Mouse (Mus musculus) hindbrain, postnatal 0 days (tissue): ENCODE measurements at regions not wholly inside any gene's neighbourhood (a gene's known extent, or its start where the extent isn't known, plus 50 kb on each side); places are given as distances from the start of the nearest gene placed in this dataset.

Experiments used
- ATAC-seq: fragments of 200-750 bp; cut with Nextera tagmentation; 2 replicates; pipeline ENCODE4 v1.8.0; 2017; ENCODE audit warnings: mild to moderate bottlenecking, moderate TSS enrichment, moderate library complexity
- DNase-seq: peaks from one replicate; pipeline ENCODE4 v3.0.0-alpha.2; 2015; ENCODE audit warnings: low spot score
- H3K27ac ChIP-seq: fragments of 300-500 bp; sonication (generic); 2 replicates; pipeline ENCODE4 v1.5.1; 2014; ENCODE audit warnings: mild to moderate bottlenecking
- H3K27me3 ChIP-seq: fragments of 300-500 bp; sonication (generic); 2 replicates; pipeline ENCODE4 v1.6.1; 2014; ENCODE audit warnings: low read length, mixed read lengths; ENCODE audit not compliant: insufficient read depth
- H3K36me3 ChIP-seq: fragments of 300-500 bp; sonication (generic); 2 replicates; pipeline ENCODE4 v1.6.1; 2014; ENCODE audit warnings: low read length, mixed read lengths; ENCODE audit not compliant: insufficient read depth
- H3K4me1 ChIP-seq: fragments of 300-500 bp; sonication (generic); 2 replicates; pipeline ENCODE4 v1.6.1; 2014; ENCODE audit warnings: antibody characterized with exemption, low read length, mixed read lengths; ENCODE audit not compliant: insufficient read depth
- H3K4me2 ChIP-seq: fragments of 300-500 bp; sonication (generic); 2 replicates; pipeline ENCODE4 v1.6.1; 2014; ENCODE audit warnings: low read depth, mild to moderate bottlenecking, low read length, moderate library complexity, mixed read lengths
- H3K4me3 ChIP-seq: fragments of 300-500 bp; sonication (generic); 2 replicates; pipeline ENCODE4 v1.5.1; 2014; ENCODE audit warnings: low read length
- H3K9ac ChIP-seq: fragments of 300-500 bp; sonication (generic); replicated peaks from 2 replicates; pipeline ENCODE4 v1.6.1; 2014; ENCODE audit warnings: mild to moderate bottlenecking, low read length, moderate library complexity, mixed read lengths
- H3K9me3 ChIP-seq: fragments of 300-500 bp; sonication (generic); 2 replicates; pipeline ENCODE4 v1.6.1; 2016; ENCODE audit warnings: low read length, mixed read lengths
- CTCF ChIP-seq: IDR thresholded peaks from 2 replicates; pipeline ENCODE4 v1.5.1; 2016; ENCODE audit warnings: antibody characterized with exemption, control low read depth, low read depth
- WGBS: fragments of 180-500 bp; shearing (Covaris S2); extraction: QIAGEN DNeasy Blood & Tissue Kit; methylation state at CpG from one replicate; pipeline ENCODE4 v1.1.7; 2014; 5-methylcytosine and 5-hydroxymethylcytosine counted together

DNA sequence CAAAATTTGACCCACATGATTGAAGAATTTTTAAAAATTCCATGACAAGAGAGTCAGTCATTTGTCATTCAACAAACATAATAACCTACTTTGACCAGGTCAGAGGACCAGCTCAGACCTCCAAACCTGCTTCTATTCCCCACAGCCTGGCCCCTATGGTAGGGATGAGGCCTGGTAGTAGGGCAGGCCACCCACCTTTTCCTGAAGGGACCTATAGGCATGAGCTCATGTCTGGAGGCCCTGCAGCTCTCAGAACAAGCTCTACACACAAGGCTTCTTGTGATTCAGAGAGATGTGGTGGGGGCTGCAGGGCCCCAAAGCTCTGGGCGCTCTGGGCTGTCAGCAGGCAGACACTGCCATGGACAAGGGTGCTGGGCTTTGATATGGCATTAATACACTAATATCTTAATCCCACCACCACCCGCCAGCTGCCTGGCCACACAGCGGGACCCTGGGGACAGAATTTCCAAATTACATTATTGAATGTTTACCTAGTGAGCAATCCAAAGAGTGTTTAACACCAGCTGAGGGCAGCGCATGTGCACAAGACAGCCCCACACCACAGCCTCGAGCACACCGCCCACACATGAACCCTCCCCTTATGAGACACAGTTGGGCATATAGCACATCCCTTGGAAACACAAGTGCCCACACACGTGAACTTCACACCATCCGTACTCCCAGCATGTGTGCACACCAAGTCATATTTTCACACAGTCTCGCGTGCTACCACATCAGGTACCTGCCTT lies 88.1 kb upstream of the Gm12830 start:
- Histone ChIP-seq H3K9me3 (no peaks in the 10 kb centered on the region), H3K27me3 (no peaks in the 10 kb centered on the region), H3K9ac (no peak overlapping the region), H3K27ac (no peak overlapping the region), H3K36me3 (no peaks in the 10 kb centered on the region), H3K4me1 (no peaks in the 10 kb centered on the region), H3K4me3 (no peak overlapping the region), H3K4me2 (no peak overlapping the region)
- ATAC-seq: no peak
- no peak for DNase-seq
- TF ChIP-seq CTCF: no peak
- WGBS: 84% methylated on average over 10 of the region's 10 CpGs

DNA sequence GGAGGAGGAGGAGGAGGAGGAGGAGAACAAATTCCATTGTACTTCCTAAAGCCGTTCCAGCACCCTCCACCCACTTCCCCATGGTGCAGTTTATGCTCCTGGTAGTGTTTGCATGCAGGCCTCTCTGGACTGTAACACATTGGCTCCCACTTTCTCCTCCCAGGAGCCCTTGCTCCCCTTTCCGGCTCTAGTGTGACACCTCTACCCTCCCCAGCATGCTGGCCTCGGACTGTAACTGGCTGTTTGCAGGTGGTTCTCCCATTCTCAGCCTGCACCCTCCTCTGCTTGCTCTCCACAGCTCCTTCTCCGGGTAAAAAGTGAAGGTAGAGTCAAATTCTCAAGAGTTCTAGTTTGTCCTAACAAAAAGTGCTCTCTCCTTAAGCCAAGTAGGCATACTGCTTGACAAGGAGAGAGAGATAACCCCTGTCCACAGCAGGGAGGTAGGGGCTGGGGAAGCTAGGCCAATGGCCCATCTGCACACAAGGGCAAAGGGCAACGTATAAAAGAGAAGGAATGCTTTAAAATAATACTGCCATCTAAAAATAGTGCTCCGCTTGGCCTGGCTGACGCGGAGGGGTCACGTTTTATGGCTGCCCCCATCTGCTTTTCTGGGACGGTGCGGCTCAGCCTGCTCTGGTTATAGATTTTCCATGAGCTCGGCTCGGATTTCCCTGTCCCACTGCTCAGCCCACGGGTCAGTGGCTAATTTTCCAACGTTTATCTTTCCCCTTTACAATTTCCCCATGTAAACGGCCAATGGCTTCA lies 82.4 kb upstream of the Gm12830 start:
- Histone ChIP-seq H3K27ac (no peak overlapping the region), H3K4me3 (no peak overlapping the region), H3K9ac (no peak overlapping the region), H3K27me3 (no peaks in the 10 kb centered on the region), H3K4me1 (no peaks in the 10 kb centered on the region), H3K9me3 (no peaks in the 10 kb centered on the region), H3K4me2 (no peak overlapping the region), H3K36me3 (no peaks in the 10 kb centered on the region)
- DNase-seq (no peak), ATAC-seq (no peak)
- TF ChIP-seq CTCF: no peak
- 63% methylated on average over 16 of the region's 16 CpGs for WGBS

DNA sequence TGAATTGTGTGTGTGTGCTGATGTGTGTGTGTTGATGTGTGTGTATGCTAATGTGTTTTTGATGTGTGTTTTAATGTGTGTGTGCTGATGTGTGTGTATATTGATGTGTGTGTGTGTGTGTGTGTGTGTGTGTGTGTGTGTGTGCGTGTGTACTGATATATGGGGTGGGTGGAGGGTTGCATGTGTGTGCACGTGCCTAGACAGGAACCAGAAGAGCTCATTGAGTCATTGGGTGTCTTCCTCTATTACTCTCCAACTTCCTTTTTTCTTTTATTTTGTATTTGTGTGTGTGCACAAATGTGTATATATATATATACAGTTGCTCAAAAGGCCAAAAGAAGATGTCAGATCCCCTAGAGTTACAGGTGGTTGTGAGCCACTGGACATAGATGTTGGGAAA lies 73.4 kb upstream of the Gm12830 start:
- 84% methylated on average over 2 of the region's 2 CpGs for WGBS
- H3K27me3 ChIP-seq: no peaks in the 10 kb centered on the region
- no peaks in the 10 kb centered on the region for H3K36me3 ChIP-seq
- H3K4me2 ChIP-seq: no peak overlapping the region
- no peak overlapping the region for H3K4me3 ChIP-seq
- ATAC-seq: no peak
- H3K9me3 ChIP-seq: no peaks in the 10 kb centered on the region
- no peaks in the 10 kb centered on the region for H3K4me1 ChIP-seq
- DNase-seq: no peak
- no peak overlapping the region for H3K27ac ChIP-seq
- no peak overlapping the region for H3K9ac ChIP-seq
- TF ChIP-seq CTCF: no peak

DNA sequence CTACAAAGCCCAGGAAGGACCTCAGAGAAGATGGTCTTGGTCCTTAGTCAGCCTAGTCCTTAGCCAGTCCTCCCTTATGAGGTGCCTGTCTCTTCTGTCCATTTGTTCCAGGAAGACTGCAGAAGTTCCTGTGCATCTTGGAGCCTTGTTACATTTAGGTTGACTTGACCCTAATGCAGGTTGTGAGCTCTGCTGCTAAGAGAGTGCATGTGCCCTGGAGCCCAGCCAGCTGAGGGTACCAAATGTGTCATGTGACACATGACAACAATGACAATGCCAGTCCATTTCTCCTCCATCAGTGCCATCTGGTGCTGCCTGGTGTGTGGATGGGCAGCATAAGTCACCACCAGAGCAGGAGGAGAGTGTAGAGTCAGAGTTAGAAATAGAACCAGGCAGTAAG lies 61.7 kb upstream of the Gm12830 start:
- Histone ChIP-seq H3K27me3 (no peaks in the 10 kb centered on the region), H3K4me2 (no peak overlapping the region), H3K4me1 (no peaks in the 10 kb centered on the region), H3K27ac (no peak overlapping the region), H3K9me3 (no peaks in the 10 kb centered on the region), H3K36me3 (no peaks in the 10 kb centered on the region), H3K9ac (no peak overlapping the region), H3K4me3 (no peak overlapping the region)
- no peak for ATAC-seq
- no peak for DNase-seq
- TF ChIP-seq CTCF: no peak

DNA sequence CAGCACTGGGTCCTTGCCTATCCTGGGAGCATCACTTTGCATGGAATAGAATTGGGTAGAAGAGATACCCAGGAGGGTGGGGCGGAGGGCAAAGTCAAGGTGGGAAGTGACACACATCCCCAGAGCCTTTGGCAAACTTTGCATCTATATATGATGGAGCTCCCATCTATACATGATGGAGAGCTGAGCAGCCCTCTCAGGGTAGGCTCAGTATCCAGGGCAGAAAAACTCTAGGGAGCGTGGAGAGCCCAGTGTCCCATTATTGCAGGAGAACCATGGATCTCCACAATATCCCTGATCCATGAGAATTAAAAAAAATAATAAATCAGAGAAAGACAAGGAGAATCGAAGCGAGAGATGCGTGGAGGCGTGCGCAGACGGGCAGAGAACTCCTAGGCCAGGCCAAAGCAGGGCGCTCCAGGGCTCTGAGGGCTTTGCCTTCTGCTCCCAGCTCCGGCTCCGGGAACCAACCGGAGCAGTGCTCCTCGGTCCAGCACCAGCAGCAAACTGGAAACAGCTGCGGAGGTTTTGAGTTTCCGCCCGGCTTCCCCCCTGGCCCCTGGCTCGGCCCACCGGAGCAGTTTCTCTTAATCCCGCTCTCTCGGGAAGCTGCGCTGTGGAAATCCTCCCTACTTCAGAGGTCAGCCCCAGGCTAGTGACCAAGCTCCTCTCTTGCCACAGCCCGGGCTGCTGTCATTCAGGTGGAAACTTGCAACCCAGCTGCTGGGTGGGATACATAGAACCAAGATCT lies 54.7 kb upstream of the Gm12830 start:
- Histone ChIP-seq H3K27ac (no peak overlapping the region), H3K4me3 (no peak overlapping the region), H3K4me2 (no peak overlapping the region), H3K4me1 (no peaks in the 10 kb centered on the region), H3K27me3 (no peaks in the 10 kb centered on the region), H3K9ac (no peak overlapping the region), H3K36me3 (no peaks in the 10 kb centered on the region), H3K9me3 (no peaks in the 10 kb centered on the region)
- DNase-seq (no peak), ATAC-seq (no peak)
- TF ChIP-seq CTCF: no peak
- WGBS: 61% methylated on average over 22 of the region's 22 CpGs
